Mouse (Mus musculus) kidney, postnatal 0 days (tissue): Measurements from ENCODE around the gene Dapk1. TPM values are rescaled to one million over a fixed set of nuclear protein-coding genes. Genes with fewer than 3 reads are reported as not detected.

Experiments
- ATAC-seq: fragments of 200-750 bp; cut with Nextera tagmentation; replicated peaks from 2 replicates; pipeline ENCODE4 v1.8.0; 2017; ENCODE audit warnings: low read depth, moderate number of reproducible peaks, moderate TSS enrichment, moderate library complexity; ENCODE audit not compliant: low FRiP score
- DNase-seq: peaks from one replicate; pipeline ENCODE4 v3.0.0-alpha.2; 2016; ENCODE audit warnings: low spot score
- H3K27ac ChIP-seq: fragments of 300-500 bp; sonication (generic); 2 replicates; pipeline ENCODE4 v1.5.1; 2014; ENCODE audit warnings: mild to moderate bottlenecking
- H3K27me3 ChIP-seq: fragments of 300-500 bp; sonication (generic); 2 replicates; pipeline ENCODE4 v1.6.1; 2014; ENCODE audit warnings: low read length, mixed read lengths; ENCODE audit not compliant: insufficient read depth
- H3K36me3 ChIP-seq: fragments of 300-500 bp; sonication (generic); 2 replicates; pipeline ENCODE4 v1.6.1; 2014; ENCODE audit warnings: low read length, mixed read lengths; ENCODE audit not compliant: insufficient read depth
- H3K4me1 ChIP-seq: fragments of 300-500 bp; sonication (generic); replicated peaks from 2 replicates; pipeline ENCODE4 v1.6.1; 2014; ENCODE audit warnings: antibody characterized with exemption, low read length, mixed read lengths; ENCODE audit not compliant: insufficient read depth
- H3K4me2 ChIP-seq: fragments of 300-500 bp; sonication (generic); 2 replicates; pipeline ENCODE4 v1.6.1; 2014; ENCODE audit warnings: mild to moderate bottlenecking, low read length, moderate library complexity, mixed read lengths
- H3K4me3 ChIP-seq: fragments of 300-500 bp; sonication (generic); replicated peaks from 2 replicates; pipeline ENCODE4 v1.5.1; 2014; ENCODE audit warnings: low read depth, low read length
- H3K9ac ChIP-seq: fragments of 300-500 bp; sonication (generic); 2 replicates; pipeline ENCODE4 v1.6.1; 2014; ENCODE audit warnings: low read depth, low read length
- H3K9me3 ChIP-seq: fragments of 300-500 bp; sonication (generic); replicated peaks from 2 replicates; pipeline ENCODE4 v1.6.1; 2016; ENCODE audit warnings: low read length, inconsistent platforms, mixed read lengths
- CTCF ChIP-seq: IDR thresholded peaks from 2 replicates; pipeline ENCODE4 v1.5.1; 2016; ENCODE audit warnings: antibody characterized with exemption, low read depth, mild to moderate bottlenecking, moderate library complexity
- WGBS: fragments of 180-500 bp; shearing (Covaris S2); extraction: QIAGEN DNeasy Blood & Tissue Kit; methylation state at CpG from one replicate; pipeline ENCODE4 v1.1.7; 2014; 5-methylcytosine and 5-hydroxymethylcytosine counted together
- polyA plus RNA-seq: library from polyadenylated mRNA; unstranded; fragments of >200 nt; fragmentation: Nextera tagmentation; extraction: Ambion mirVana; gene quantifications from 2 replicates; pipeline ENCODE4 v1.2.1, GENCODE M21; 2015

Dapk1 gene
- 21.4 and 22.1 TPM in 2 replicates for polyA plus RNA-seq

DNA sequence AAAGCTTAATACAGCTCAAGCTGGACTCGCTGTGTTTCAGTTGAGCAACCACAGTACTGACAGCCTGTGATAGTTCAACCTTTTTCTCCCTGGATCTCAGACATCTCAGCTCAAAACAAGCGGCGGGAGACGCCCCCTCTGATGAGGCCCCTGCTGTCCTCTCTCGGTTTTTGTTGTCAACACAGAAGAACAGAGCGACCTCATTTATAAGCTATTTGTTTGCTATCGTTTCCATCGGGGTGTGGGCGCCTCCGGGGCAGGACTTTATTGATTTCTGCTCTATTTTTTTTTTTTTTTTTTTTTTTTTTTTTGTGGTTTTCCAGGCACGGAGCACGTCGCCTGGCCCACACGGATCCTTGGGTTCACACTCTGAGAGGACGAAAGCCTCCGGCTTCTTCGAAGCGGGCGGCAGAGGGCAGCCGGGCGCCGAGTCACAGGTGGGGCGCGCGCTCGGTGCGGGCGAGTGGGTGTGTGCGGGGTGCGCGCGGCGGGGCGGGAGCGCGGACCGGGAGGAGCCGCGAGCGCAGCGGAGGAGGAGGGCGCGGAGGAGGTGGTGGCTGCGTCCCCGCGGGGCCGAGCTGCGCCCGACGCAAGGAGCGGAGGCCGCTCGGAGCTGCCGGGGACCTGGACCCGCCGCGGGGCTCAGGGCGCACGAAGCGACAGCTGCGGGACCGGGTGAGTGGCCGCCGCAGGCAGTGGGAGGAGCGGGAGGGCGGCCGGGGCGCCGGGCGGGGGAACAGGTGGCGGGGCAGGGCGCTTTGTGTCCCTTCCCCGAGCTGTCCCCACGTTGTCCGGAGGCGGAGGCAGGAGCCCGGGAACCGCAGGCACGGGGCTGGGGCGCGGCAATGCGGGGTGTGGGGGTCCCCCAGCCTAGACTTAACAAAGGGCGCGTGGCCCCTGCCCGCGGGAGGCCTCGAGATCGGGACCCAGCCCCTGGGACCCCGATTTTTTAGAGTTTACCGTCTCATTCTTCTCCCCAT is at the start of gene Dapk1:
TSS of gene Dapk1 (plus strand) at position 512 of the 980 bp plus-strand sequence.
- Histone ChIP-seq H3K9me3 (no peaks in the 10 kb centered on the region), H3K4me1 (no peaks in the 10 kb centered on the region), H3K9ac (peak within 1 kb of the TSS; percentile 87), H3K4me3 (peak within 1 kb of the TSS; percentile 83), H3K27ac (peak within 1 kb of the TSS; percentile 93), H3K27me3 (no peaks in the 10 kb centered on the region), H3K36me3 (no peaks in the 10 kb centered on the region), H3K4me2 (peak within 1 kb of the TSS; percentile 99)
- TF ChIP-seq CTCF = peak; percentile 60
- under 1% methylated on average over 78 of the region's 90 CpGs for WGBS
- DNase-seq (peak; percentile 86), ATAC-seq (peak; percentile 85)

DNA sequence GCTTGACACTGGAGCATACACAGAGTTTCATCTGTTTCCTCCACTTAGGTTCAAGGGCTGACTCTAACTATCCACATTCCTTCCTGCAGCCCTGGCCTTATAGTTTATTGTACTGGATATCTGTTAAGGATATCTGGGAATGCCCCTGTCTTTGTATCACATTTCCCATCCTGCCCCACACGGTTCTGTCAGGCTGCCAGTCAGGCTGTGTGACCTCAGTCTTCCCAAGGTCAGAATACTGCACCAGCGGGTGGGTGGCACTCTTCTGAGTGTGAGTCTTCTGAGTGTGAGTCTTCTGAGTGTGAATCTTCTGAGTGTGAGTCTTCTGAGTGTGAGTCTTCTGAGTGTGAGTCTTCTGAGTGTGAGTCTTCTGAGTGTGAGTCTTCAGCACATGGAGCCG is 48.4 kb upstream of the Dapk1 start:
- Histone ChIP-seq H3K4me1 (no peaks in the 10 kb centered on the region), H3K9me3 (no peaks in the 10 kb centered on the region), H3K27ac (no peak overlapping the region), H3K36me3 (no peaks in the 10 kb centered on the region), H3K9ac (no peak overlapping the region), H3K4me3 (no peak overlapping the region), H3K4me2 (no peak overlapping the region), H3K27me3 (no peaks in the 10 kb centered on the region)
- no peak for TF ChIP-seq CTCF
- WGBS = 66% methylated on average over 3 of the region's 3 CpGs
- no peak for DNase-seq
- no peak for ATAC-seq

DNA sequence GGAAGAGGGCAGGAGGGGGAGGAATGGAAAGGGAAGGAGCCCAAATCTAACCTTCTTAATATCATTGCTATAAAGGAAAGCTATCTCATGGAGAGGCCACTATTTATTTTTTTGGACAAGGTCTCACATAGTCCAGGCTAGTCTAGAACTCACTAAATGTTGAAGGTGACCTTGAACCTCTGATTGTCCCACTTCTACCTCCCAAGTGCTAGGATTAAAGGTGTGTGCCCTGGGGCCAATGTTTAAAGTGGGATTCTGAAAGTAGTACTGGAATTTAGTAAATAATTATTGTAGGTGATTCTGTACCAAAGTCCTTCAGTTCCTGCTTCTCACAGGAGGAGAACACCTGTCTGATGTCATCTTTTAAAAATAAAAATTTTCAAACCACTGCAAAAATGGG is 45.3 kb upstream of the Dapk1 start:
- TF ChIP-seq CTCF = no peak
- no peaks in the 10 kb centered on the region for H3K4me1 ChIP-seq
- no peaks in the 10 kb centered on the region for H3K9me3 ChIP-seq
- 0 out of 2 replicates have a peak, but pooled peaks have one; percentile 54 for ATAC-seq
- no peaks in the 10 kb centered on the region for H3K27me3 ChIP-seq
- no peak overlapping the region for H3K4me3 ChIP-seq
- DNase-seq = no peak
- H3K27ac ChIP-seq = no peak overlapping the region
- no peak overlapping the region for H3K9ac ChIP-seq
- no peak overlapping the region for H3K4me2 ChIP-seq
- H3K36me3 ChIP-seq = no peaks in the 10 kb centered on the region

DNA sequence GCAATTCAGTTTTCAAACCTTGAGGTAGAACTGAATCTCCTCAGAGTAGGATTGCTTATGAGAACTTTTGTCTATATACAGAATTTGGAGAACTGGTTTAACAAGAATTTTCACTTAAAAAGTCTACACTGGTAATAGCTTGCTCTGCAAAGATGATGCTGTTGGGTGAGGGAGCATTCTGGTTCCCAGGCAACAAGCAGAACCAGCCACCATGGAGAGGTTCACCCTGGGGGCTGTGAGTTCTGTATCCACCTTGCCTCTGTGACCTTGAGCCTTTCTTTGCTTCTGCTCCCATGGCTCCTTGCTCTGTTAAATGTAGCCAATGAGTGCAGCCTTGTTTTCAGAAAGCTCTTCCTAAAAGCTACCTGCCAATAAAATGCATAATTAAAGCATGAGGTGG is 44.8 kb upstream of the Dapk1 start:
- Histone ChIP-seq H3K9ac (no peak overlapping the region), H3K9me3 (no peaks in the 10 kb centered on the region), H3K4me2 (no peak overlapping the region), H3K4me1 (no peaks in the 10 kb centered on the region), H3K27me3 (no peaks in the 10 kb centered on the region), H3K27ac (no peak overlapping the region), H3K4me3 (no peak overlapping the region), H3K36me3 (no peaks in the 10 kb centered on the region)
- ATAC-seq = no peak; the same call in 1 of the 2 replicates
- TF ChIP-seq CTCF = no peak
- DNase-seq = no peak

DNA sequence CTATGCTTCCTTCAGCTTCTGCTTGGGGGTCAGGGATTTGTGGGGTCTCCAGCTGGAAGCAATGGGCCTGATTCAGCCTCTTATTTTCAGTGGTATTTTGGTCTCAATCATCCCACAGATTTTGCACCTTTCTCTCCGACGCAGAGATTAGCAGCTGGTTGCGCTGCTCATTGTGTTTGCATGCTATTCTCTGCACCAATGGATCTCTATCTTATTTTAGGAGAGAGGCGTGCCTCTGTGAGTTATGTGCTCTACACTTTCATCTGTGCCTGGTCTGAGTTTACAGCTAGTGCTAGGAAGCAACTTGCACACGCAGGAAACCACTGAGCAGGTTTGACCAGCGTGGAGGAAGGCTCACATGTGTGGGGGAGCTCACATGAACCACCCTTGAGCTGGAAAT is 37.4 kb upstream of the Dapk1 start:
- H3K27ac ChIP-seq = no peak overlapping the region
- no peak overlapping the region for H3K4me2 ChIP-seq
- H3K4me1 ChIP-seq = no peaks in the 10 kb centered on the region
- no peaks in the 10 kb centered on the region for H3K36me3 ChIP-seq
- no peaks in the 10 kb centered on the region for H3K9me3 ChIP-seq
- no peaks in the 10 kb centered on the region for H3K27me3 ChIP-seq
- H3K4me3 ChIP-seq = no peak overlapping the region
- DNase-seq = no peak
- WGBS = 57% methylated on average over 6 of the region's 6 CpGs
- no peak overlapping the region for H3K9ac ChIP-seq
- TF ChIP-seq CTCF = no peak
- ATAC-seq = no peak

DNA sequence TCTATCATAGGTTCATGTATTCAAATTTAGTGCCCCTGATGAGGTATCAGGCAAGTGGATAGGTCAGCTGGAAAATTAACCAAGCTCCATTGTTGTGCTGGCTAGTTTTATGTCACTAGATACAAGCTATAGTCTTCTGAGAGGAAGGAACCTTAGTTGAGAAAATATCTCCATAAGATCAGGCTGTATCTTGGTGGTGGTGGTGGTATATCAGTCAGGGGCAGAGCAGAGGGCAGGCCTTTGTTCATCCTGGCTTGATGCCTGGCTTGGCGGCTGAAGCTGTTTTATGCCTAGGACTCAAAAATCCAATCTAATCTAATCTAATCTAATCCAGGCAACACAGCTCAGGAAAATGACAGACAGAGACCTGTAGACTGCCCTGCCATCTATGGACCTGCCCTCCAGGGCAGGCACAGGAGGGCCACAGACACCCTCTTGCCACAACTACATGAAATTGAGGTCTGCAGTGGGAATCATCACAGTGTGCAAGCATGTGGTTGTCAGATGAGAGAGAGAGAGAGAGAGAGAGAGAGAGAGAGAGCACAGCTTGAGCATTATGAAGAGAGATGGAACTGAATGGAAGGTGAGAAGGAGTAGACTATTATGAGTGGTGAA is 32.7 kb upstream of the Dapk1 start:
- ATAC-seq (no peak), DNase-seq (no peak)
- H3K36me3 ChIP-seq = no peaks in the 10 kb centered on the region
- no peak overlapping the region for H3K4me2 ChIP-seq
- no peak overlapping the region for H3K9ac ChIP-seq
- H3K4me3 ChIP-seq = no peak overlapping the region
- TF ChIP-seq CTCF = no peak
- no peaks in the 10 kb centered on the region; the same call in 1 of the 2 replicates for H3K9me3 ChIP-seq
- WGBS = 95% methylated on average over 1 of the region's 1 CpGs
- H3K27ac ChIP-seq = no peak overlapping the region
- H3K4me1 ChIP-seq = no peaks in the 10 kb centered on the region
- no peaks in the 10 kb centered on the region for H3K27me3 ChIP-seq
